Mouse (Mus musculus) neural tube, embryonic 12.5 days (tissue): ENCODE data around the gene Msh3. TPM values are rescaled to one million over a fixed set of nuclear protein-coding genes. Genes with fewer than 3 reads are reported as not detected.
A peak's percentile ranks its signal among the peaks of the same experiment; 100 is the strongest.
"Not testable (repeated sequence)": the region's sequence is repeated elsewhere in the genome, so short reads cannot be mapped to it uniquely, and the experiment has no call there.

Experiments used
- ATAC-seq: fragments of 200-750 bp; cut with Nextera tagmentation; 2 replicates; pipeline ENCODE4 v1.8.0; 2017; ENCODE audit warnings: low read depth, mild to moderate bottlenecking, moderate TSS enrichment, moderate library complexity; ENCODE audit not compliant: low FRiP score
- H3K27ac ChIP-seq: fragments of 300-500 bp; sonication (generic); 2 replicates; pipeline ENCODE4 v1.5.1; 2016
- H3K27me3 ChIP-seq: fragments of 300-500 bp; sonication (generic); replicated peaks from 2 replicates; pipeline ENCODE4 v1.6.1; 2016; ENCODE audit warnings: mild to moderate bottlenecking
- H3K36me3 ChIP-seq: fragments of 300-500 bp; sonication (generic); 2 replicates; pipeline ENCODE4 v1.6.1; 2016; ENCODE audit warnings: mild to moderate bottlenecking
- H3K4me1 ChIP-seq: fragments of 300-500 bp; sonication (generic); 2 replicates; pipeline ENCODE4 v1.6.1; 2016
- H3K4me2 ChIP-seq: fragments of 300-500 bp; sonication (generic); replicated peaks from 2 replicates; pipeline ENCODE4 v1.6.1; 2016; ENCODE audit warnings: mild to moderate bottlenecking
- H3K4me3 ChIP-seq: fragments of 300-500 bp; sonication (generic); 2 replicates; pipeline ENCODE4 v1.5.1; 2016
- H3K9ac ChIP-seq: fragments of 300-500 bp; sonication (generic); 2 replicates; pipeline ENCODE4 v1.6.1; 2016; ENCODE audit warnings: mild to moderate bottlenecking
- H3K9me3 ChIP-seq: fragments of 300-500 bp; sonication (generic); 2 replicates; pipeline ENCODE4 v1.6.1; 2016; ENCODE audit warnings: mild to moderate bottlenecking
- WGBS: fragments of 180-500 bp; shearing (Covaris S2); methylation state at CpG from one replicate; pipeline ENCODE4 v1.1.7; 2016; 5-methylcytosine and 5-hydroxymethylcytosine counted together
- polyA plus RNA-seq: library from polyadenylated mRNA; unstranded; fragments of >200 nt; fragmentation: Nextera tagmentation; extraction: Ambion mirVana; gene quantifications from 2 replicates; pipeline ENCODE4 v1.2.1, GENCODE M21; 2016

The Msh3 gene
- polyA plus RNA-seq = 30.1 and 30.2 TPM in 2 replicates

GRCm38 (mm10) chr13:92354456-92355271, at the start of gene Msh3, which contains the start of gene Dhfr:
TSS of gene Msh3 (minus strand) at chr13:92355003.
TSS of gene Dhfr (plus strand) at chr13:92354726.
- H3K27ac ChIP-seq = peak within 1 kb of the TSS; percentile 87
- peak within 1 kb of the TSS; percentile 96 for H3K4me2 ChIP-seq
- no peaks in the 10 kb centered on the region for H3K9me3 ChIP-seq
- peaks cover 6% of the 10 kb centered on the region for H3K36me3 ChIP-seq
- peak; percentile 97 for ATAC-seq
- H3K4me3 ChIP-seq = peak within 1 kb of the TSS; percentile 63
- under 1% methylated on average over 76 of the region's 76 CpGs for WGBS
- H3K4me1 ChIP-seq = peaks cover 15% of the 10 kb centered on the region
- H3K27me3 ChIP-seq = no peaks in the 10 kb centered on the region
- peak within 1 kb of the TSS; percentile 67 for H3K9ac ChIP-seq

- H3K4me2 ChIP-seq = no peak overlapping the region
- H3K9ac ChIP-seq = no peak overlapping the region
- H3K9me3 ChIP-seq = no peaks in the 10 kb centered on the region
- no peaks in the 10 kb centered on the region for H3K27me3 ChIP-seq
- WGBS = 76% methylated on average over 3 of the region's 3 CpGs
- no peaks in the 10 kb centered on the region for H3K4me1 ChIP-seq
- ATAC-seq = no peak
- H3K36me3 ChIP-seq = no peaks in the 10 kb centered on the region
- H3K4me3 ChIP-seq = no peak overlapping the region
- no peak overlapping the region for H3K27ac ChIP-seq
These were observed 48.7 kb upstream of the Msh3 start for GRCm38 (mm10) chr13:92403496-92403895.

- WGBS = 60% methylated on average over 2 of the region's 2 CpGs
- H3K27me3 ChIP-seq = no peaks in the 10 kb centered on the region
- H3K4me2 ChIP-seq = no peak overlapping the region
- H3K9me3 ChIP-seq = no peaks in the 10 kb centered on the region
- no peak for ATAC-seq
- no peaks in the 10 kb centered on the region for H3K36me3 ChIP-seq
- H3K4me1 ChIP-seq = no peaks in the 10 kb centered on the region
- no peak overlapping the region for H3K4me3 ChIP-seq
- H3K9ac ChIP-seq = no peak overlapping the region
- no peak overlapping the region for H3K27ac ChIP-seq
These were observed 47.3 kb upstream of the Msh3 start for GRCm38 (mm10) chr13:92402063-92402462.

- Histone ChIP-seq H3K27me3 (no peaks in the 10 kb centered on the region), H3K9ac (no peak overlapping the region), H3K4me2 (no peak overlapping the region), H3K4me1 (no peaks in the 10 kb centered on the region), H3K27ac (no peak overlapping the region), H3K9me3 (no peaks in the 10 kb centered on the region), H3K4me3 (no peak overlapping the region), H3K36me3 (no peaks in the 10 kb centered on the region)
- no peak for ATAC-seq
- 75% methylated on average over 11 of the region's 11 CpGs for WGBS
These were observed 43.9 kb upstream of the Msh3 start for GRCm38 (mm10) chr13:92398491-92399384.

- H3K9ac ChIP-seq = no peak overlapping the region
- WGBS = 91% methylated on average over 12 of the region's 12 CpGs
- no peak overlapping the region for H3K27ac ChIP-seq
- no peak overlapping the region for H3K4me2 ChIP-seq
- H3K9me3 ChIP-seq = no peaks in the 10 kb centered on the region
- H3K27me3 ChIP-seq = no peaks in the 10 kb centered on the region
- H3K4me1 ChIP-seq = no peaks in the 10 kb centered on the region
- no peak overlapping the region for H3K4me3 ChIP-seq
- no peak for ATAC-seq
- no peaks in the 10 kb centered on the region for H3K36me3 ChIP-seq
These were observed 38.4 kb upstream of the Msh3 start for GRCm38 (mm10) chr13:92393047-92393661.

GRCm38 (mm10) chr13:92387367-92387766, 32.6 kb upstream of the Msh3 start:
- whole genome bisulfite sequencing = 86% methylated on average over 3 of the region's 3 CpGs
- Histone ChIP-seq H3K4me3 (no peak overlapping the region), H3K27me3 (no peaks in the 10 kb centered on the region), H3K4me2 (no peak overlapping the region), H3K4me1 (no peaks in the 10 kb centered on the region), H3K9ac (no peak overlapping the region), H3K36me3 (peaks cover 7% of the 10 kb centered on the region; the same call in 1 of the 2 replicates), H3K27ac (no peak overlapping the region), H3K9me3 (no peaks in the 10 kb centered on the region)
- ATAC-seq = no peak

- H3K4me2 ChIP-seq, H3K9me3 ChIP-seq, H3K27ac ChIP-seq, H3K9ac ChIP-seq, ATAC-seq, H3K4me1 ChIP-seq, H3K27me3 ChIP-seq, H3K4me3 ChIP-seq: not testable (repeated sequence)
- 90% methylated on average over 6 of the region's 6 CpGs for WGBS
- H3K36me3 ChIP-seq = peaks cover 33% of the 10 kb centered on the region
These were observed 16.7 kb upstream of the Msh3 start for GRCm38 (mm10) chr13:92371466-92371865.

GRCm38 (mm10) chr13:92370811-92371210, 16.0 kb upstream of the Msh3 start:
- Histone ChIP-seq H3K9ac (no peak overlapping the region), H3K4me1 (no peaks in the 10 kb centered on the region), H3K4me3 (no peak overlapping the region), H3K27me3 (no peaks in the 10 kb centered on the region), H3K27ac (no peak overlapping the region), H3K36me3 (peaks cover 29% of the 10 kb centered on the region), H3K9me3 (no peaks in the 10 kb centered on the region), H3K4me2 (no peak overlapping the region)
- ATAC-seq = no peak
- 90% methylated on average over 3 of the region's 3 CpGs for WGBS

GRCm38 (mm10) chr13:92365312-92365711, 10.5 kb upstream of the Msh3 start:
- H3K36me3 ChIP-seq = peaks cover 29% of the 10 kb centered on the region
- H3K4me2 ChIP-seq = no peak overlapping the region
- no peak overlapping the region for H3K27ac ChIP-seq
- H3K4me3 ChIP-seq = no peak overlapping the region
- ATAC-seq = no peak
- H3K4me1 ChIP-seq = no peaks in the 10 kb centered on the region
- WGBS = 86% methylated on average over 4 of the region's 4 CpGs
- H3K27me3 ChIP-seq = no peaks in the 10 kb centered on the region
- no peaks in the 10 kb centered on the region for H3K9me3 ChIP-seq
- H3K9ac ChIP-seq = no peak overlapping the region

GRCm38 (mm10) chr13:92361609-92362008, 6.8 kb upstream of the Msh3 start:
- Histone ChIP-seq H3K4me2 (no peak overlapping the region), H3K9ac (no peak overlapping the region), H3K9me3 (no peaks in the 10 kb centered on the region), H3K27me3 (no peaks in the 10 kb centered on the region), H3K4me3 (no peak overlapping the region), H3K4me1 (0 out of 2 replicates have a peak, but pooled peaks cover 2% of the 10 kb centered on the region), H3K27ac (no peak overlapping the region), H3K36me3 (no peaks in the 10 kb centered on the region; the same call in none of the 2 replicates)
- WGBS = 92% methylated on average over 2 of the region's 2 CpGs
- ATAC-seq = no peak

GRCm38 (mm10) chr13:92357644-92358043, 2.8 kb upstream of the Msh3 start:
- Histone ChIP-seq H3K27ac (no peak overlapping the region), H3K4me1 (peaks cover 15% of the 10 kb centered on the region), H3K4me3 (no peak overlapping the region), H3K36me3 (no peaks in the 10 kb centered on the region; the same call in none of the 2 replicates), H3K9me3 (no peaks in the 10 kb centered on the region), H3K9ac (no peak overlapping the region), H3K4me2 (no peak overlapping the region), H3K27me3 (no peaks in the 10 kb centered on the region)
- ATAC-seq = no peak
- 71% methylated on average over 2 of the region's 2 CpGs for WGBS

GRCm38 (mm10) chr13:92356376-92356775, 1.6 kb upstream of the Msh3 start:
- Histone ChIP-seq H3K4me2 (peak overlapping the region; percentile 96), H3K27ac (no peak overlapping the region), H3K4me3 (no peak overlapping the region), H3K4me1 (peaks cover 15% of the 10 kb centered on the region), H3K36me3 (no peaks in the 10 kb centered on the region; the same call in none of the 2 replicates), H3K9me3 (no peaks in the 10 kb centered on the region), H3K27me3 (no peaks in the 10 kb centered on the region), H3K9ac (no peak overlapping the region)
- WGBS = 72% methylated on average over 7 of the region's 7 CpGs
- ATAC-seq = no peak
